In the genomic region with DNA sequence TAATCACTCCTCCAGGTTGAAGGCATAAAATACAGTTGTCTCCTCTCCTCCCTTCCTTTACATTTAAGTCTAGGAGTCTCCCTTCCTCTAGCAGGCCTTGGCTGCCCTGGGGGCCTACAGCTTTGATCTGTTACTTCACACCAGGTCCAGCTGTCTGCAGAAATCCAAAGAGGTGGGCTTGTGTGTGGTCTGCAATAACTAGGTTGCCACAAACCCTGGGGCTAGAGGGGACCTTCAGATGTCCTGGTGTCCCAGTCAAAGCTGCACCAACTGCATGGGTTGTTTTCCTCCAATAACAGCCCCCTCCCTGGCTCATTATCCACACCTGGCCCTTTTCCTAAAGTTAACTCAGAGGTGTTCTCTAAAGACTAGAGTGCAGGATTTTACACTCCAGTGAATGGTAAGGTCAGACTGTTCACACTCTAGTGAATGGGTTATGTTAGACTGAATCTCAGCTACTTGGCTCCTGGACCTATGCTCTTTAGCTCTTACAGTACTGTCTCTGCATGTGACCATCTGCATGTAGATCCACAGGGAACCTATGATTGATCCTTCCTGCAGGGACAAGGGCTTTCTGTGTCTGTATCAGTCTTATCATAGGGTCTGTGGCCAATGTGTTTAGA, we compare ENCODE assay signal across 22 mouse cellular contexts. TPM values are rescaled to one million over a fixed set of nuclear protein-coding genes. Genes with fewer than 3 reads are reported as not detected.
A peak's percentile ranks its signal among the peaks of the same experiment; 100 is the strongest.
DNase-seq lines count a peak whose midpoint lies in the region; ATAC-seq and TF ChIP-seq lines count a peak whose summit lies in the region.
"Had no signal": no experiment of that assay in that cellular context is flagged by ENCODE, and none has a peak within 500 bp of the region (broad histone marks: within the 10 kb centered on the region; RNA-seq: fewer than 3 reads in every experiment).

No protein-coding gene starts in this region.

- H3K27me3 ChIP-seq in heart, adult 2 months (ENCODE audit: control insufficient read depth, insufficient read depth, low read length), result no peaks in the 10 kb centered on the region
- H3K27me3 ChIP-seq in heart, embryonic 15.5 days, result no peaks in the 10 kb centered on the region
- H3K27me3 ChIP-seq in kidney, embryonic 14.5 days (ENCODE audit: control insufficient read depth, insufficient read depth, low read length), result no peaks in the 10 kb centered on the region
- H3K27me3 ChIP-seq: hindbrain, embryonic 15.5 days had no signal

- H3K4me2 ChIP-seq in heart, embryonic 15.5 days, result no peak overlapping the region
- H3K4me2 ChIP-seq in kidney, embryonic 14.5 days (replicated peaks; ENCODE audit: low read depth, low read length), result no peak overlapping the region
- H3K4me2 ChIP-seq: embryonic facial prominence, embryonic 13.5 days; forebrain, embryonic 12.5 days; hindbrain, embryonic 15.5 days had no signal

- ATAC-seq in heart, embryonic 15.5 days (replicated peaks; ENCODE audit: insufficient number of reproducible peaks, insufficient read depth, low FRiP score, low read depth), result no peak
- ATAC-seq in kidney, embryonic 14.5 days (ENCODE audit: low FRiP score, low TSS enrichment), result peak; percentile 48
- ATAC-seq: midbrain, embryonic 16.5 days had no signal

- peaks cover 56% of the 10 kb centered on the region for H3K4me1 ChIP-seq in heart, adult 2 months (ENCODE audit: control insufficient read depth, insufficient read depth, low read length)
- peaks cover 89% of the 10 kb centered on the region for H3K4me1 ChIP-seq in heart, embryonic 15.5 days (replicated peaks)
- H3K4me1 ChIP-seq in kidney, embryonic 14.5 days (ENCODE audit: control insufficient read depth, insufficient read depth, low read length), result peaks cover 63% of the 10 kb centered on the region
- peaks cover 44% of the 10 kb centered on the region for H3K4me1 ChIP-seq in brown adipose tissue, adult 24 weeks (ENCODE audit: control insufficient read depth, insufficient read depth, insufficient read length, low read length)

- peak overlapping the region; percentile 24; the same call in 1 of the 2 replicates for H3K9ac ChIP-seq in heart, adult 2 months (ENCODE audit: low read depth, low read length)
- H3K9ac ChIP-seq in heart, embryonic 15.5 days, result 0 out of 2 replicates have a peak overlapping the region, but pooled peaks have one; percentile 9
- no peak overlapping the region for H3K9ac ChIP-seq in kidney, embryonic 14.5 days (ENCODE audit: low read depth, low read length)
- H3K9ac ChIP-seq: embryonic facial prominence, embryonic 13.5 days; forebrain, embryonic 12.5 days; hindbrain, embryonic 15.5 days had no signal

- TF ChIP-seq CTCF in heart, adult 2 months (IDR thresholded peaks at IDR 0.05), result no peak

- H3K9me3 ChIP-seq in heart, embryonic 15.5 days (replicated peaks), result no peaks in the 10 kb centered on the region
- no peaks in the 10 kb centered on the region for H3K9me3 ChIP-seq in kidney, embryonic 14.5 days (ENCODE audit: control insufficient read depth, low read length)
- H3K9me3 ChIP-seq: embryonic facial prominence, embryonic 13.5 days; forebrain, embryonic 12.5 days; hindbrain, embryonic 15.5 days; midbrain, embryonic 10.5 days had no signal

- no peak overlapping the region for H3K4me3 ChIP-seq in heart, adult 2 months
- no peak overlapping the region for H3K4me3 ChIP-seq in heart, embryonic 15.5 days
- H3K4me3 ChIP-seq in kidney, embryonic 14.5 days (ENCODE audit: low read length), result no peak overlapping the region
- no peak overlapping the region for H3K4me3 ChIP-seq in brown adipose tissue, adult 24 weeks (ENCODE audit: insufficient read depth, low read depth, low read length)
- H3K4me3 ChIP-seq: embryonic facial prominence, embryonic 13.5 days; erythroblast, embryonic 14.5 days; forebrain, embryonic 12.5 days; hindbrain, embryonic 15.5 days; midbrain, embryonic 10.5 days; myocyte had no signal

- no peak for TF ChIP-seq POLR2A in heart, adult 2 months (IDR thresholded peaks at IDR 0.05; ENCODE audit: insufficient read depth, low read depth, low read length)

- H3K79me2 ChIP-seq in heart, adult 2 months (replicated peaks; ENCODE audit: control insufficient read depth, insufficient read depth, low read length), result peaks cover 4% of the 10 kb centered on the region; the same call in 1 of the 2 replicates

- DNase-seq in heart, adult 2 months, result no peak
- DNase-seq in heart, adult 11 months, result no peak
- DNase-seq in heart, postnatal 36 days, result no peak
- DNase-seq in kidney, postnatal 14 days, result no peak
- DNase-seq in cerebellum, postnatal 36 days, result no peak
- DNase-seq: adrenal gland, postnatal 10 days; cerebellum, adult 2 months; cerebellum, postnatal 25 days; embryo, embryonic 11 days; layer of hippocampus, adult 9-11 months; thymus, adult 2 months; thymus, postnatal 4 days had no signal

- TF ChIP-seq EP300 in heart, adult 2 months (IDR thresholded peaks at IDR 0.05; ENCODE audit: insufficient read depth, low read depth, low read length), result no peak

- intact Hi-C loops in heart, adult 2 months (cut with DNase I), result no loop called here
- intact Hi-C loops in heart, postnatal 36 days (cut with DNase I), result no loop called here

- peaks cover 64% of the 10 kb centered on the region for H3K36me3 ChIP-seq in heart, adult 2 months (ENCODE audit: control insufficient read depth, insufficient read depth, low read length)
- H3K36me3 ChIP-seq in heart, embryonic 15.5 days, result peaks cover 2% of the 10 kb centered on the region; the same call in 1 of the 2 replicates
- H3K36me3 ChIP-seq in kidney, embryonic 14.5 days (ENCODE audit: control insufficient read depth, insufficient read depth, low read length), result peaks cover 3% of the 10 kb centered on the region; the same call in 1 of the 2 replicates
- H3K36me3 ChIP-seq: embryonic facial prominence, embryonic 13.5 days; forebrain, embryonic 12.5 days; hindbrain, embryonic 15.5 days; midbrain, embryonic 10.5 days had no signal

- peak overlapping the region; percentile 72 for H3K27ac ChIP-seq in heart, adult 2 months
- peak overlapping the region; percentile 72 for H3K27ac ChIP-seq in heart, embryonic 15.5 days
- peak overlapping the region; percentile 76; the same call in 1 of the 2 replicates for H3K27ac ChIP-seq in kidney, embryonic 14.5 days (ENCODE audit: low read depth, low read length)
- 0 out of 2 replicates have a peak overlapping the region, but pooled peaks have one; percentile 29 for H3K27ac ChIP-seq in brown adipose tissue, adult 24 weeks (replicated peaks; ENCODE audit: low read depth, low read length)
- H3K27ac ChIP-seq: embryonic facial prominence, embryonic 13.5 days; forebrain, embryonic 12.5 days; hindbrain, embryonic 15.5 days; midbrain, embryonic 10.5 days had no signal

RNA-seq across cellular contexts. Expression of a gene that starts 14.1 kb away (rescaled TPM):
- 10 to 100 TPM; 68.7 to 81.5 TPM for total RNA-seq in heart, adult 2 months (2021)
- 57.2 and 86.2 TPM in 2 replicates for polyA plus RNA-seq in heart, adult 2 months (2012; rRNA removed)
- polyA plus RNA-seq in heart, embryonic 15.5 days (2015; fragmentation: Nextera tagmentation; extraction: Ambion mirVana), result 90.4 and 98.4 TPM in 2 replicates
- 10 to 100 TPM; 74.2 to 80.7 TPM for total RNA-seq in heart, postnatal 36 days (2021)
- polyA plus RNA-seq in kidney, embryonic 14.5 days (2014; fragmentation: Nextera tagmentation; extraction: Ambion mirVana), result 29.4 and 44.4 TPM in 2 replicates
- 4.8 and 8.8 TPM in 2 replicates for polyA plus RNA-seq in brown adipose tissue, adult 24 weeks (2012; ENCODE audit: insufficient read depth, insufficient read length, missing spikeins)
